Mouse (Mus musculus): Measurements from ENCODE around the gene Gm28044.
"Not testable (repeated sequence)": the region's sequence is repeated elsewhere in the genome, so short reads cannot be mapped to it uniquely, and the experiment has no call there.

Gene Gm28044

DNA sequence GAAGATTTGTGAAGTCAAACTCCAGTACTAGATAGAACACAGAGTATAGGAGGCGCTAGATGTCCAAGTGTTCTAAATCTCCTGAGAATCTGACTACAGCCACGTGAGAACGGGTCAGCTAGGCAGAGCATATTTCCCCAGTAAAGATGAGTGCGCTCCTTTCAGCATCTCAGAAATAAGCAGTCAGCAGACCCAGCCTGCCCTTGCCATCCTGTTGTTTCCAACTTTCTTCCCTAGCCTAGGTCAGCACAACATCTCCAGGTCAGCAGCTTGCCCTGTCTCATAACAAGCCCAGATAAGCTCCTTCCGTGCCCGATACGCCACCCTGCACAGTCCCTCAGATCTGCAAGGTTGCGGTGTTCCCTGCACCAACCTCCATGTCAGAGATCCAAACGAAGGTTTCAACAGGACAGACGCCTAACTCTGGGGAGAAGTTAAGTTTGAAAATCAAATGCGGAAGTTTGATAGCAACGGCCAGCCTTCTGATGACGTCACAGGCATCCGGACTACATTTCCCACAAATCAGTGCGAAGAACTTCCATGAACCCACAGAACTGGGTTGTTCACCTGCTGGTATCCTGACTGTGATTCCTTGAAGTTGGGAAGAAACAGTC, at the start of gene Gm28044, which contains the start of gene Zfp953:
Gene Gm28044 (minus strand): TSS at position 406 of the 614 bp plus-strand sequence.
Gene Zfp953 (minus strand): TSS at position 475 of the 614 bp plus-strand sequence.
- CTCF ChIA-PET = no interaction called here

DNA sequence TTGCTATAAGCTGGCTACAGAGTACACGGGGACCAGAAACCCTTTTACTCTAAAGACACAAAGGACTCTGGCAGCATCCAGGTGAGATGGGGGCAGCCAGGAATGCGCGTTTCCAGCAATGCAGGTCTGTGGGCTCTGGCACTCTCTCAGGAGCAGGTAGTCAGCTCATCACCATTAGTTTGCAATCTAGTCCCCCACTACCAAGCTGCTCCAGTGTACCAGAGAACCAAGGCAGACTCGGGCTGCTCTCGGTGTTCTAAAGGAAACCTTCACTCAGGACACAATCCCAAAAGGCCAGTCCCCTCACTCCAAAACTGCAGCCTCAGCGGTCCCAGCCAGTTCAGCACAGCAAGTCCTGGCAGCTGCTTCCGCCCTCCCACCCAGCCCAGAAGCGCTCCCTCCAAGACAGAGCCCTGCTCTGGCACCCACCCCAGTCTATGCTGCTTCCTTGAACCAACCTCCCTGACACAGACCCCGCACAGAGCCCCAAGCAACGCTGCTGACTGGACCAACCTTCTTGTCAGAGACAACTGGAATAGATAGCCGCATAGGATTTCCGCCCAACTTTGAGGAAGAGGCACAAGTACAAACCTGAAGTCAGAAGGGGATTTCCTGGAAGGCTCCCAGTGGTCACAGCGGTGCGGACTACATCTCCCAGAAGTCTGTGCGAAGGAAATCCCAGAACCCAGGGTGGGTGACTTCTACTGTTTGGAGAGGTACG, 39.0 kb upstream of the Gm28044 start, which contains the start of gene Zfp429:
Gene Zfp429 (minus strand): TSS at position 637 of the 721 bp plus-strand sequence.
- CTCF ChIA-PET = not testable (repeated sequence)

DNA sequence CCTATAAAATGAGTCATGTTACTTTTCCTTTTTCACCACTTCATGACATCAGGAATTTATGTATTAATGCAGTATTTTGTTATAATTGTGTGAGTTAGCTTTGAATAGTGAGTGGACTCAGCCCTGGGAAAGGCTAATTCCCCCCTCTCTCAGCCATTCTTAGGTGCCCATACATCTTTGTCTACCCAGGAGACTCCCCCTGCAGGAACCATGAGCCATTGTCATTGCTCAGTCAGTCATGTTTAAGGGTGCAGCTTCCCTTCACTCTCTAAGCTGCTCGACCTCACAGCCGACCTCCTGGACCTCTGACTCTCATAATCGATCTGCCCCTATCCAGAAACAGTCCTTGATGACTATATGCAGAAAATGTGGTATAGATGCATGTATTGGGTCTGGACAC, 15.9 kb upstream of the Gm28044 start:
- CTCF ChIA-PET = not testable (repeated sequence)

DNA sequence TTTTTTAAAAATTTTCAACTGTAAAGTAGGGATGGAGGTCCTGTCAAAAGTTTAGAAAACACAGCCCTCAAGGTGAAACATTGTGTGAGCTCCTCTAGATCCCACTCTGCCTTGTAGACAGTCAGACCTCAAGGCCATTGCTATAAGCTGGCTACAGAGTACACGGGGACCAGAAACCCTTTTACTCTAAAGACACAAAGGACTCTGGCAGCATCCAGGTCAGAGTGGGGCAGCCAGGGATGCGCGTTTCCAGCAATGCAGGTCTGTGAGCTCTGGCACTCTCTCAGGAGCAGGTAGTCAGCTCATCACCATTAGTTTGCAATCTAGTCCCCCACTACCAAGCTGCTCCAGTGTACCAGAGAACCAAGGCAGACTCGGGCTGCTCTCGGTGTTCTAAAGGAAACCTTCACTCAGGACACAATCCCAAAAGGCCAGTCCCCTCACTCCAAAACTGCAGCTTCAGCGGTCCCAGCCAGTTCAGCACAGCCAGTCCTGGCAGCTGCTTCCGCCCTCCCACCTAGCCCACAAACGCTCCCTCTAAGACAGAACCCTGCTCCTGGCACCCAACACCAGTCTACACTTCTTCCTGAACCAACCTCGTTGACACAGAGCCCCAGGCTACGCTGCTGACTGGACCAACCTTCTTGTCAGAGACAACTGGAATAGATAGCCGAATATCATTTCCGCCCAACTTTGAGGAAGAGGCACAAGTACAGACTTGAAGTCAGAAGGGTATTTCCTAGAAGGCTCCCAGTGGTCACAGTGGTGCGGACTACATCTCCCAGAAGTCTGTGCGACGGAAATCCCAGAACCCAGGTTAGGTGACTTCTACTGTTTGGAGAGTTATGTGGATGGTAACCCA, 14.9 kb upstream of the Gm28044 start, which contains the start of the genes Gm28041 and Zfp456:
Gene Gm28041 (minus strand): TSS at position 684 of the 862 bp plus-strand sequence.
Gene Zfp456 (minus strand): TSS at position 761 of the 862 bp plus-strand sequence.
- CTCF ChIA-PET = not testable (repeated sequence)

DNA sequence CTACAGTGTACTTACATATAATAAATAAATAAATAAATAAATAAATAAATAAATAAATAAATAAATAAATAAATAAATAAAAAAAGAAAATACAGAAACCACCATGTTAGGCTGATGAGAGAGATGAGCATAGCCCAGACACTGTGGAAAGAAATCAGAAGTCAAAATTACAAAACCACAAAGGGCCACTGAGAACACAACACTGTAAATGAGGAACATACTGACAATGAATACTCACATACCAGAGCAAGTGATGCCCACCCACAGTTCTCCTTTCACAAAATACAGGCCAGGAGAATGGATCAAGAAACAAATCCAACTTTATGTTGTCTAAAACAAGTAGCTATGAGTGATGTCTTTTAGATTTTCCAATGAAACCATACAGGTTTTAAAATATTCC, 8.5 kb downstream of the Gm28044 start:
- CTCF ChIA-PET = interaction anchor here (0.6 kb wide), 1 partner anchor 28 kb away, joined by 3 read pairs; no protein-coding TSS in a partner anchor

DNA sequence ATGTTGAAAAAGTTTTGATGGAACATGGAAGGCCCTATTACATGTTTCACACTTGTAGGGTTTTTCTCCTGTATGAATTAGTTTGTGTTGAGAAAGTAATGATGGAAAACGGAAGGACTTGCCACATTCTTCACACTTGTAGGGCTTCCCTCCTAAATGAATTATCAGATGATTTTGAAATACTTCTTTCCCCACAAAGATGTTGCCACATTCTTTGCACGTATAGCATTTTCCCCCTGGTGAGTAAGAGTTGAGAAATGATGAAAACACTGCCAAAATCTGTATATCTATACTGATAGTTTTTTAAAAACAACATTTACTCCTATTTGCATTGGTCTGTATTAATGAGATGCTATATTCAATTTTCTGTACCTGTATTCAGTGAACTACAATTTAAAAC, 16.9 kb downstream of the Gm28044 start:
- CTCF ChIA-PET = interaction anchor here (0.7 kb wide), 1 partner anchor 388 kb away, joined by 3 read pairs; no protein-coding TSS in a partner anchor

DNA sequence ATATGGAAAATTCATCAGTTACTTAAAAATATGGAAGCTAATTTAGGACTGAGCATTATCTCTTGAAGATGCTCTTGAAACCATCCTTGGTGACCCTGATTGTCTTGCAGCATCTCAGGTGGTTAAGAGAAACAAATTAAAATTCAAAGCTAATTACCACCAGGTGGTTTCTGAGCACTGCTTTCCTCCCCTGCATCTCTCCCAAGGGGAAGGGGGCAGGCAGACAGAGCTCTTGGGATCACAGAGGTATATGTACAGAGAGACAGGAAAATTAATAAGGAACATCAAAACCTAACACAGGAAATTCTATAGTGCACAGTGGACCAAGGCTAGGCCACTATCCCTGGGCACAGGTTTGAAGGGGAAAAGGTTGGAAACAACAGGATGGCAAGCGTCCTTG, 27.5 kb downstream of the Gm28044 start:
- CTCF ChIA-PET = no interaction called here

DNA sequence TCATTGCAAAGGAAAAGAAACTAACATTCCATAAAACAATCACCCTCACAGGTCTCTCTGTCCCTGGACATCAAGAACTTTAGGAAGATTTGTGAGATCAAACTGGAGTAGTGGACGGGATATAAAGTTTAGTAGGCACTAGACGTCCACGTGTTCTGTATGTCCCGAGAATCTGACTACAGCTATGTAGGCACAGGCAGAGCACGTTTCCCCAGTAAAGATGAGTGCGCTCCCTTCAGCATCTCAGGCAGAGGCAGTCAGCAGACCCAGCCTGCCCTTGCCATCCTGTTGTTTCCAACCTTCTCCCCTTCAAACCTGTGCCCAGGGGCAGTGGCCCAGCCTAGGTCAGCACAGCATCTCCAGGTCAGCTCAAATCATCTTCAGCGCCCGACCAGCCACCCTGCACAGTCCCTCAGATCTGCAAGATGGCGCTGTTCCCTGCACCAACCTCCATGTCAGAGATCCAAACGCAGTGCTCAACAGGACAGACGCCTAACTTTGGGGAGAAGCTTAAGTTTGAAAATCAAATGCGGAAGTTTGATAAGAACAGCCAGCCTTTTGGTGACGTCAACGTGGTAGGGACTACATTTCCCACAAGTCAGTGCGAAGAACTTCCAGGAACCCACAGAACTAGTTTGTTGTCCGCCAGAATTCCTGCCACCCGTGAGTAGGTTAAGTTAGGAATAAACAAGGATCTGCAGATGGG, 28.2 kb downstream of the Gm28044 start, which contains the start of gene Zfp595:
Gene Zfp595 (minus strand): TSS at position 552 of the 706 bp plus-strand sequence.
- CTCF ChIA-PET = no interaction called here

DNA sequence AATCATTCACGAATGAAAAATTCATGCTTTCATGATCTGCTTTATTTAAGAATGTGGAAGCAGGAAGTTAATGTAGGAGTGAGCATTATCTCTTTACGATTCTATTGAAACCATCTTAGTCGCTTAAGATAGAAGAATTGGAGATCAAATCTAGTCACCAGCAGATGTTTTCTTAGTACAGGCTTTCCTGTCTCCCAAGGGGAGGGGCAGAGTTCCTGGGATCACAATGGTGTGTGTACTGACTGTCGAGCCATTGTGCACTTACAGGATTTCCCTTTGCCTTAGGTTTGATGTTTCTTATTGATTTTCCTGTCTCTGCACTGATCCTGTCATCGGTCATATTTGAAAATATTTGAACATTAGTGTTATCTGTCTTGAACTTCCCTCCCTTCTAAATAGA, 53.6 kb downstream of the Gm28044 start:
- CTCF ChIA-PET = no interaction called here

DNA sequence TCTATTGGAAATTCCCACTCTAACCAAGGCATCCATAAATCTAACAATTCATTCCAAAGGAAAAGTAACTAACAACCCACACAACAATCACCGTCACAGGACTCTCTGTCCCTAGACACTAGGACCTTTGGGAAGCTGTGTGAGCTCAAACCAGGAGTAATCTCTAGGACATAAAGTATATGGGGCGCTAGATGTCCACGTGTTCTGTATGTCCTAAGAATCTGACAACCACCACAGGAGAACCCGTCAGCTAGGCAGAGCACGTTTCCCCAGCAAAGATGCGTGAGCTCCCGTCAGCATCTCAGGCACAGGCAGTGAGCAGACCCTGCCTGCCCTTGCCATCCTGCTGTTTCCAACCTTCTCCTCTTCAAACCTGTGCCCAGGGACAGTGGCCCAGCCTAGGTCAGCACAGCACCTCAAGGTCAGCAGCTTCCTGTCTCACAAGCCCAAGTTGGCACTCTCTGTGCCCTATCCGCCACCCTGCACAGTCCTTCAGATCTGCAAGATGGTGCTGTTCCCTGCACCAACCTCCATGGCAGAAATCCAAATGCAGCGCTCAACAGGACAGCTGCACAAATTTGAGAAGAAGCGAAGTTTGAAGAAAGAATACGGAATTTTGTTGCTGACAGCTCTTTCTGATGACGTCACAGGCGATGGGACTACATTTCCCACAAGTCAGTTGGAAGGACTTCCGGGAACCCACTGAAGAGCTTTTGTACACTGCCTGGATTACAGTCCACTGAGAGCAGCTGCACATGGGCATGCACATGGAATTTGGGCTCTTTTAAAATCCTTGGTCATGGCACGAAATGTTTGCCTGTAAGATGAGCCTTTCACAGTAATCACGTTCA, 54.3 kb downstream of the Gm28044 start, which contains the start of gene Zfp457:
Gene Zfp457 (minus strand): TSS at position 664 of the 851 bp plus-strand sequence.
- CTCF ChIA-PET = no interaction called here

DNA sequence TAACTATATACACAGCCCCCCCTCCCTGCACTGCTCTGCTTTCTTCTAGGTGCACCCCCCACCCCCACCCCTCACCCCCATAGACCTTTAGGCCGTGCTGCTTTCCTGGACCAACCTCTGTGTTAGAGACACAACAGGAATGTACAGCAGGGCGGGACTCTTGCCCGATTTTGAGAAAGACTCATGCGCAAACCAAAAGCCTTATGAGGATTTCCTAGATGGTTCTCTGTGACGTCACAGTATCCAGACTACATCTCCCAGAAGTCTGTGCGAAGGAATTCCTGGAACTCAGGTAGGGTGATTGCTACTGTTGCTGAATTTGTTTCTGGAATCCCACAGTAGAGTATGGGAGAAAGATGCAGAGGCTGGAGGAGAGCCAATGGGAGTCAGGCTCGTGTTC, 82.0 kb downstream of the Gm28044 start, which contains the start of gene Zfp458:
Gene Zfp458 (minus strand): TSS at position 153 of the 400 bp plus-strand sequence.
- CTCF ChIA-PET = no interaction called here

DNA sequence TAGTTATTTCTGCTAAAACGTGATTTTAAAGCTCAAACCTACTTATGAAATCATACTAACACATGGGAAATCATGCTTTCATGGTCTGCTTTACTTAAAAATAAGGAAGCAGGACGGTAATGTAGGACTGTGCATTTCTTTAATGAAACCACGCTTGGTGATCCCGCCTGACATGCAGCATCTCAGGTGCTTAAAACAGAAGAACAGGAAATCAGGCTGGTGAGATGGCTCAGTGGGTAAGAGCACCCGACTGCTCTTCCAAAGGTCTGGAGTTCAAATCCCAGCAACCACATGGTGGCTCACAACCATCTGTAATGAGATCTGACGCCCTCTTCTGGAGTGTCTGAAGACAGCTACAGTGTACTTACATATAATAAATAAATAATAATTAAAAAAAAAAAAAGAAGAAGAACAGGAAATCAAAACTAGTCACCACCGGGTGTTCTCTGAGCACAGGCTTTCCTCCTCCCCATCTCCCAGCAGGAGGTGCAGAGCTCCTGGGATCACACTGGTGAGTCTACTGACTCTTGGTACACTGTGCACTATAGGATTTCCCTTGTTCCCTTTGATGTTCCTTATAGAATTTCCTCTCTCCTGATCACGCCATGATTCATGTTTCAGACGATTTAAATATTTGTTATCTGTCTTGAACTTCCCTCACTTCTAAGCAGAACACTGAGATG, 90.8 kb downstream of the Gm28044 start:
- CTCF ChIA-PET = not testable (repeated sequence)

DNA sequence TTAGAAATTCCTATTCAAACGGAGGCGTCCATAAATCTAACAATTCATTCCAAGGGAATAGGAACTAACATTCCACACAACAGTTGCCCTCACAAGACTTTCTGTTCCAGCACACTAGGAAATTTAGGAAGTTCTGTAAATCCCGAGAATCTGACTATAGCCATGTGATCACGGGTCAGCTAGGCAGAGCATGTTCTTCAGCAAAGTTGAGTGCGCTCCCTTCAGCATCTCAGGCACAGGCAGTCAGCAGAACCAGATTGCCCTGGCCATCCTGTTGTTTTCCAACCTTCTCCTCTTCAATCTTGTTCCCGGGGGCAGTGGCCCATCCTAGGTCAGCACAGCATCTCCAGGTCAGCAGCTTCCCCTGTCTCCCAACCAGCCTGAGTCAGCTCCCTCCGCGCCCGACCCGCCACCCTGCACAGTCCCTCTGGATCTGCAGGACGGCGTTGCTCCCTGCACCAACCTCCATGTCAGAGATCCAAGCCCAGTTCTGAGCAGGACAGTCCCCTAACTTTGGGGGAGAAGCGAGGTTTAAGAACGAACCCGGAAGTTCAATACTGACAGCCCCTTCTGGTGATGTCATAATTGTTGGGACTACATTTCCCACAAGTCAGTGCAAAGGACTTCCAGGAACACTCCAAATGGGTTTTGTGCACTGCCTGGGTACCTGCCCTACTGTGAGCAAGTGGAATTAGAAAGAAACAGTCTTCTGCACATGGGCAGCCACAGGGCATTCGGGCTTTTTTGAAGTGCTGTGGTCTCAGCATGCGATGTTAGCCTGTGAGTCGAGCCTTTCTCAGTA, 91.6 kb downstream of the Gm28044 start:
- CTCF ChIA-PET = no interaction called here
